Mouse (Mus musculus): ENCODE measurements around the gene Pou2f3.

DNA sequence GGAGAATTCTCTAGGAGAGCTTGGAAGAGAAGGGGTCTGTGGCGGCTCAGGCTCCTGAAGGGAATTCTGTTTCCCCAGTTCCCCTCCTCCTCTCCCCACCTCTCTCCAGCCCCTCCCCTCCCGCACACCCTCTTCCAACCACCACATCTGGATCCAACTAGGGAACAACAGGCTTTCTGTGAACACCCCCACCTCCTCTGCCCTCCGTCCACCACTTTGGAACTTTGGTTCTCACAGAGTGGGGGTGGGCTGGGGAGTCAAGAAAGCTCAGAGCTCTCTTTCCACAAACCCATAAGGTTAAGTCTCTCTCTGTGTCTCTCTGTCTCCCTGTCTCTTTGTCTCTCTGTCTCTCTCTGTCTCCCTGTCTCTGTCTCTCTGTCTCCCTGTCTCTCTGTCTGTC, 42.6 kb upstream of the Pou2f3 start:
- TF ChIP-seq CTCF (IDR thresholded peaks at IDR 0.05; ENCODE audit: borderline replicate concordance, control insufficient read depth, extremely low read depth, insufficient read depth, low read length, poor library complexity): no peak
- TF ChIP-seq POLR2A (IDR thresholded peaks at IDR 0.05; ENCODE audit: control insufficient read depth, extremely low read depth, insufficient read depth, low read length, poor library complexity): no peak

Data from thymus, adult 2 months (tissue).